Mouse (Mus musculus) T-helper 2 cell (primary cell): ENCODE measurements around the gene Lrrn4cl.
"Not testable (repeated sequence)": the region's sequence is repeated elsewhere in the genome, so short reads cannot be mapped to it uniquely, and the experiment has no call there.

Experiments used
- in situ Hi-C: fragments of 300-600 bp; cut with MboI, MseI; formaldehyde crosslinking; loops from one replicate; pipeline ENCODE4 v1.15.1; 2025; ENCODE audit warnings: high pct_unique_total_duplicates

The Lrrn4cl gene

GRCm38 (mm10) chr19:8850402-8850901, at the start of gene Lrrn4cl:
TSS of gene Lrrn4cl (plus strand) at chr19:8850768.
- in situ Hi-C loops, result no loop called here

- in situ Hi-C loops, result no loop called here
Observed at GRCm38 (mm10) chr19:8802130-8802821, 48.3 kb upstream of the Lrrn4cl start, which contains the start of gene Zbtb3. TSS of gene Zbtb3 (plus strand) at chr19:8802555.

- in situ Hi-C loops, result no loop called here
Observed at GRCm38 (mm10) chr19:8803204-8803780, 47.3 kb upstream of the Lrrn4cl start.

- in situ Hi-C loops, result no loop called here
Observed at GRCm38 (mm10) chr19:8803879-8804660, 46.5 kb upstream of the Lrrn4cl start.

- in situ Hi-C loops, result no loop called here
Observed at GRCm38 (mm10) chr19:8806810-8807209, 43.8 kb upstream of the Lrrn4cl start.

- in situ Hi-C loops, result no loop called here
Observed at GRCm38 (mm10) chr19:8815812-8816211, 34.8 kb upstream of the Lrrn4cl start.

GRCm38 (mm10) chr19:8817001-8817400, 33.6 kb upstream of the Lrrn4cl start:
- in situ Hi-C loops, result no loop called here

GRCm38 (mm10) chr19:8818301-8818798, 32.2 kb upstream of the Lrrn4cl start:
- in situ Hi-C loops, result no loop called here

GRCm38 (mm10) chr19:8818801-8819595, 31.6 kb upstream of the Lrrn4cl start, which contains the start of gene Ttc9c:
TSS of gene Ttc9c (minus strand) at chr19:8819333.
- in situ Hi-C loops, result no loop called here

GRCm38 (mm10) chr19:8819596-8820423, 30.8 kb upstream of the Lrrn4cl start, which contains the start of gene Hnrnpul2:
TSS of gene Hnrnpul2 (plus strand) at chr19:8820010.
- in situ Hi-C loops, result loop anchor here (5.0 to 10.0 kb wide), 2 partner anchors 47 to 85 kb away; no protein-coding TSS in a partner anchor

GRCm38 (mm10) chr19:8820424-8820956, 30.1 kb upstream of the Lrrn4cl start:
- in situ Hi-C loops, result loop anchor here (5.0 to 10.0 kb wide), 2 partner anchors 47 to 84 kb away; no protein-coding TSS in a partner anchor

- in situ Hi-C loops, result loop anchor here (5.0 to 10.0 kb wide), 2 partner anchors 46 to 84 kb away; no protein-coding TSS in a partner anchor
Observed at GRCm38 (mm10) chr19:8821146-8821545, 29.4 kb upstream of the Lrrn4cl start.

GRCm38 (mm10) chr19:8822696-8823095, 27.9 kb upstream of the Lrrn4cl start:
- in situ Hi-C loops, result loop anchor here (5.0 to 10.0 kb wide), 2 partner anchors 45 to 82 kb away; no protein-coding TSS in a partner anchor

- in situ Hi-C loops, result loop anchor here (10.0 kb wide), 1 partner anchor 75 kb away; no protein-coding TSS in a partner anchor
Observed at GRCm38 (mm10) chr19:8829660-8830059, 20.9 kb upstream of the Lrrn4cl start, which contains the start of gene AC129217.1. TSS of gene AC129217.1 (plus strand) at chr19:8829773.

GRCm38 (mm10) chr19:8830664-8831063, 19.9 kb upstream of the Lrrn4cl start:
- in situ Hi-C loops, result no loop called here

GRCm38 (mm10) chr19:8831262-8831661, 19.3 kb upstream of the Lrrn4cl start:
- in situ Hi-C loops, result no loop called here

GRCm38 (mm10) chr19:8832971-8833370, 17.6 kb upstream of the Lrrn4cl start:
- in situ Hi-C loops, result no loop called here

- in situ Hi-C loops, result not testable (repeated sequence)
Observed at GRCm38 (mm10) chr19:8836327-8836726, 14.2 kb upstream of the Lrrn4cl start.

GRCm38 (mm10) chr19:8837251-8837791, 13.2 kb upstream of the Lrrn4cl start, which contains the start of gene Bscl2:
TSS of gene Bscl2 (plus strand) at chr19:8837467.
- in situ Hi-C loops, result no loop called here
